Mouse (Mus musculus) thymus, adult 2 months (tissue): ENCODE measurements around the gene Fam71f1.

Experiments used
- CTCF ChIP-seq: fragments of 200-500 bp; IDR thresholded peaks from 2 replicates; pipeline ENCODE4 v1.5.1; 2012; ENCODE audit warnings: mild to moderate bottlenecking, control low read depth, low read length, moderate library complexity, borderline replicate concordance; ENCODE audit not compliant: control insufficient read depth, poor library complexity, insufficient read depth; ENCODE audit errors: extremely low read depth
- POLR2A ChIP-seq: fragments of 200-500 bp; IDR thresholded peaks from 2 replicates; pipeline ENCODE4 v1.6.1; 2012; ENCODE audit warnings: mild to moderate bottlenecking, low read length, control low read depth, moderate library complexity; ENCODE audit not compliant: control insufficient read depth, poor library complexity, insufficient read depth; ENCODE audit errors: extremely low read depth

DNA sequence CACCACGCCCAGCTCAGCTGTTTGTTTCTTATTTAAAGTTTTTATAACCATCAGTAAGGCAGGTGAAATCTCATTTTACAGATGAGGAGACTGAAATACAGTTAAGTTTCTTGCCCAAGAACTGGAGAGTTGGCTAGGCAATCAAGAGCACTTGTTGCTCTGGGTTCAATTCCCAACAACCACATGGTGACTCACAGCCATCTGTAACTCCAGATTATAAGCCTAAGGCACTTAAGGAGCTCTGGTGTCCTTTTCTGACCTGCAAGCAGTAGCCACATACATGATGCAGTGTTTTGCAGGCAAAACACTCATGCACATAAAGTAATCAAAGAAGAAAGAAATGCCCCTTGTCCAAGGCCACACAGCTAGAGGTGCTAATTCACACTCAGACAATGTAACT lies 46.3 kb downstream of the Fam71f1 start:
- TF ChIP-seq POLR2A (no peak), CTCF (no peak)
